Mouse (Mus musculus): ENCODE measurements at regions not wholly inside any gene's neighbourhood (a gene's known extent, or its start where the extent isn't known, plus 50 kb on each side); places are given as distances from the start of the nearest gene placed in this dataset.

DNA sequence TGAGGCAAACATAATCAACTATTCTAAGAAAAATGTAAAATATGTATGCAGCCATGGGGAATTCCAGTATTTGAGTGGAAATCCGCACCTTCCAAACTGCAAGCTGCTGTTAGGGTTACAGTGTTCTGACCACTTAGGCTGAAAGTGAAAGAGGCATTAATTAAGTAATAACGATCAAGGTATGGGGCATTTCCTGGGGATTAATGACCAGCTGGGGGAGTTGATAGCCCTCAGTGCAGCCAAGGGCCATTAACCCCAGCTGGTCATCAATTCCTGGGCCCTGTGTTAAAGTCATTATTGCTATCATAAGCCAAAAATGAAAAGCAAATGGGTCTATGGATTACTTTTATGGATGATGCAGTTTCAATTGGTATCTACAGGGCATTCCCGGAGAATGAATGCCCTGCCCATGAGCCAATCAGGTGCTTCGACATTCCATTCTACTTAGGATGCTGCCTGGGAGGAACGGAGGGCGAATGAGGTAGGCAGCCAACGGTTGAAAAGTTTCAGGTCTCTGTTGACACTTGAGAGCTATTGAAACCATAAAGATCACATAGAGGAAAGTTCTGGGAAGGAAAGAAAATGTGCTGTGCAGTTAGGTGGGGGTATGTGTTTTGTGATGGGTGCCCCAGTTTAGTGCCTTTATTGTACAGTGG is 257.2 kb upstream of the Dph6 start:
- H3K9me3 ChIP-seq (replicated peaks; ENCODE audit: insufficient read depth, low read length), result no peaks in the 10 kb centered on the region
- no peaks in the 10 kb centered on the region for H3K27me3 ChIP-seq (ENCODE audit: control insufficient read depth in 1 of 2, insufficient read depth in 2 of 2, low read length in 2 of 2)
- no peaks in the 10 kb centered on the region for H3K4me1 ChIP-seq (ENCODE audit: control insufficient read depth in 1 of 2, insufficient read depth in 2 of 2, low read length in 2 of 2)
- TF ChIP-seq RCOR1 (IDR thresholded peaks at IDR 0.05; ENCODE audit: low read depth, low read length), result no peak
- TF ChIP-seq MXI1 (IDR thresholded peaks at IDR 0.05; ENCODE audit: low read depth, low read length), result no peak
- TF ChIP-seq UBTF (IDR thresholded peaks at IDR 0.05; ENCODE audit: borderline replicate concordance, insufficient read depth, low read depth, low read length), result no peak
- no peak for TF ChIP-seq ETS1 (IDR thresholded peaks at IDR 0.05; ENCODE audit: low read depth, low read length)
- no peak for TF ChIP-seq USF1 (IDR thresholded peaks at IDR 0.05; ENCODE audit: low read depth, low read length)
- no peak for TF ChIP-seq KAT2A (conservative IDR thresholded peaks at IDR 0.05; ENCODE audit: low read depth, low read length)
- no peak for TF ChIP-seq CHD2 (IDR thresholded peaks at IDR 0.05; ENCODE audit: low read length)
- no peak for TF ChIP-seq ZKSCAN1 (IDR thresholded peaks at IDR 0.05; ENCODE audit: low read depth, low read length)
- no peak for TF ChIP-seq MAZ (IDR thresholded peaks at IDR 0.05; ENCODE audit: low read depth, low read length)
- TF ChIP-seq POLR2AphosphoS2 (IDR thresholded peaks at IDR 0.05; ENCODE audit: low read length), result no peak
- TF ChIP-seq GATA1 (IDR thresholded peaks at IDR 0.05; ENCODE audit: low read depth, low read length), result no peak
- no peak for TF ChIP-seq MEF2A (IDR thresholded peaks at IDR 0.05; ENCODE audit: extremely low read depth, insufficient replicate concordance, low read depth, low read length, poor library complexity, severe bottlenecking)
- no peak for TF ChIP-seq CHD1 (IDR thresholded peaks at IDR 0.05; ENCODE audit: low read depth, low read length)
- no peak for TF ChIP-seq HCFC1 (IDR thresholded peaks at IDR 0.05; ENCODE audit: low read depth, low read length)
- no peak for TF ChIP-seq SMC3 (IDR thresholded peaks at IDR 0.05; ENCODE audit: low read depth, low read length)
- no peak for TF ChIP-seq E2F4 (IDR thresholded peaks at IDR 0.05; ENCODE audit: borderline replicate concordance, low read depth, low read length)
- no peak for TF ChIP-seq TCF12 (IDR thresholded peaks at IDR 0.05; ENCODE audit: low read depth, low read length)
- no peak for TF ChIP-seq MYB (IDR thresholded peaks at IDR 0.05; ENCODE audit: low read depth, low read length)
- no peak overlapping the region for H3K27ac ChIP-seq (ENCODE audit: control insufficient read depth, low read depth, low read length)
- no peaks in the 10 kb centered on the region for H3K79me2 ChIP-seq (ENCODE audit: control insufficient read depth, insufficient read depth, low read length, poor library complexity)
- H3K9ac ChIP-seq (ENCODE audit: control insufficient read depth, low read depth, low read length, poor library complexity, severe bottlenecking), result no peak overlapping the region
- no peak overlapping the region for H3K4me3 ChIP-seq (ENCODE audit: control insufficient read depth in 1 of 2, insufficient read depth in 1 of 2, low read depth in 2 of 2, low read length in 2 of 2)
- no peaks in the 10 kb centered on the region for H3K36me3 ChIP-seq (ENCODE audit: control insufficient read depth in 1 of 2, insufficient read depth in 2 of 2, low read length in 2 of 2)
- no peak for DNase-seq (ENCODE audit: low read depth, low spot score)

DNA sequence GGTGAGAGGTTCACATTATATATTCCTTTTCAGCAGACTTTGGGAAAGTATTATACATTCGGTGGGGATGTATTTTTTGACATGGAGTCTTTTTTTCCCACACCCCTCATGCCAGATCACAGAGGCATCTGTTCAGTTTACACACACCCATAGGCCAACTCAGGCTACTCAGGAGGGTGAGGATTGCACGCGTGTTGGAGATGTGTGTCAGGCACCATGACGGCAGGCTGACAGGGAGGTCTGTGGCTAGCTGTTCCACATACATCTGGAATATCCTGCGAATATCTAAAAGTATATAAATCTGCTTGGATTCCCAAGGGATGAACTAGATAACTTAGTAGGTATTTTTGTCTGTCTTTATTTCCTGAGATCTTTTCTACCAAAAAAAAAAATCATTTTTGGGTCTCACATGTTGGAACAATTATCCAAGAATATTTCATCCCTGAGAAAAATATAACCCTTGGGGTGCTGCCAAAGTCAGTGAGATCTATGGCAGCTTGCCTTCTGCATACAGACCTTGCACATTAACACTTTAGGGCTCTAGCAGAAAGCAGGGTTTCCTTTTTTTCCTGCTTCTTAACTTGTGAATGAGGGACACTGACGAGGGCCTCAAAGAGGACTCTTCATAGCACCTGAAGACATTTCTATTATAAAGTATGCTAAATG is 260.4 kb upstream of the Dph6 start:
- Histone ChIP-seq H3K79me2 (ENCODE audit: control insufficient read depth, insufficient read depth, low read length, poor library complexity) (no peaks in the 10 kb centered on the region), H3K27me3 (ENCODE audit: control insufficient read depth in 1 of 2, insufficient read depth in 2 of 2, low read length in 2 of 2) (no peaks in the 10 kb centered on the region), H3K9ac (ENCODE audit: control insufficient read depth, low read depth, low read length, poor library complexity, severe bottlenecking) (no peak overlapping the region), H3K4me1 (ENCODE audit: control insufficient read depth in 1 of 2, insufficient read depth in 2 of 2, low read length in 2 of 2) (no peaks in the 10 kb centered on the region), H3K4me3 (ENCODE audit: control insufficient read depth in 1 of 2, insufficient read depth in 1 of 2, low read depth in 2 of 2, low read length in 2 of 2) (no peak overlapping the region), H3K9me3 (replicated peaks; ENCODE audit: insufficient read depth, low read length) (no peaks in the 10 kb centered on the region), H3K36me3 (ENCODE audit: control insufficient read depth in 1 of 2, insufficient read depth in 2 of 2, low read length in 2 of 2) (no peaks in the 10 kb centered on the region), H3K27ac (ENCODE audit: control insufficient read depth, low read depth, low read length) (no peak overlapping the region)
- DNase-seq (ENCODE audit: low read depth, low spot score), result no peak
- TF ChIP-seq NELFE (IDR thresholded peaks at IDR 0.05; ENCODE audit: low read depth, low read length) (no peak), GATA1 (IDR thresholded peaks at IDR 0.05; ENCODE audit: low read depth, low read length) (no peak), TAL1 (IDR thresholded peaks at IDR 0.05; ENCODE audit: low read length) (no peak), MYC (IDR thresholded peaks at IDR 0.05; ENCODE audit: low read depth, low read length) (no peak), SMC3 (IDR thresholded peaks at IDR 0.05; ENCODE audit: low read depth, low read length) (no peak), ETS1 (IDR thresholded peaks at IDR 0.05; ENCODE audit: low read depth, low read length) (no peak), MAX (IDR thresholded peaks at IDR 0.05; ENCODE audit: low read length) (no peak), GABPA (IDR thresholded peaks at IDR 0.05; ENCODE audit: low read depth, low read length) (no peak)

Measured in MEL (cell line).